Mouse (Mus musculus): ENCODE measurements around the gene Entpd3. TPM values are rescaled to one million over a fixed set of nuclear protein-coding genes. Genes with fewer than 3 reads are reported as not detected.
"Not testable (repeated sequence)": the region's sequence is repeated elsewhere in the genome, so short reads cannot be mapped to it uniquely, and the experiment has no call there.

Entpd3 gene
- polyA plus RNA-seq, 1 experiment from 2014 or later = 0.30 TPM

DNA sequence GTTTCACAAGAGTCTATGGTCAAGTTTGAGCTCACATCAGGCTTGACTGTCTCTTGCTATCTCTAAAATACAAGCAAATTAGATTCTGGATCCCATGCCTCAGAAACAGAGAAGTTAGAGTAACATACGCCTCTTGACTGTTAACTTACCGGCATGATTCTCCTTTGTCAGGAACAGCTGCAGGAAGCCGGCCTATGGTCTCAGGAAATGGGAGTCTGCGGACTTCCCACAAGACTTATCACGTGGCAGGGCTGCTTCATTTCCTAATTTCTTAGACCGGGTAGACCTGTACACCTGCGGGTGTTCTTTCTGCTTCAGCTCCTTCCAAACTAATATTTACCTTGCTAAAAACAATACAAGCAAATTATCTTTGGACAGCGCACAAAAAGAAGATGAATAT lies 22.9 kb upstream of the Entpd3 start:
- ATAC-seq = no peak
- H3K4me2 ChIP-seq = no peak overlapping the region
- WGBS = 94% methylated on average over 8 of the region's 8 CpGs
- H3K36me3 ChIP-seq (ENCODE audit: poor library complexity, severe bottlenecking) = no peaks in the 10 kb centered on the region
- H3K4me3 ChIP-seq = no peak overlapping the region
- no peaks in the 10 kb centered on the region for H3K4me1 ChIP-seq
- no peaks in the 10 kb centered on the region for H3K9me3 ChIP-seq (replicated peaks)
- no peak overlapping the region for H3K27ac ChIP-seq
- no peak overlapping the region for H3K9ac ChIP-seq
- no peaks in the 10 kb centered on the region for H3K27me3 ChIP-seq

DNA sequence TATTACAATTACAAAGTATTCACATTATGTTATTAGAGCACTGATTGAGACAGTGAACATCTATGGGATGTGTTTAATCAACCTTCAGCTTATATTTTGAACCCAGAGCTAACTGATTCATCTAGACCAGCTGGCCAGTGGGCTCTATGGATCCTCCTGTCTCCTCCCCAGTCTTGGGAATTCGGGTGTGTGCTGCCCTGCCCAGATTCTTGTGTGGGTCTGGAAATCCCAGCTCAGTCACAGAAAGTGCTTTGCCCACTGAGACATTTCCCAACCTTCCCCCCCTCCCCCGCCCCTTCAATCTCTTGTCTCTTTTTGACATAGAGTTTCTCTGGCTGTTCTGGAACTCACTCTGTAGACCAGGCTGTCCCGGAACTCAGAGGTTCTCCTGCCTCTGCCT lies 20.7 kb upstream of the Entpd3 start:
- no peak overlapping the region for H3K4me2 ChIP-seq
- H3K9me3 ChIP-seq (replicated peaks) = no peaks in the 10 kb centered on the region
- WGBS = 80% methylated on average over 3 of the region's 3 CpGs
- H3K27me3 ChIP-seq = no peaks in the 10 kb centered on the region
- H3K4me1 ChIP-seq = no peaks in the 10 kb centered on the region
- ATAC-seq = no peak
- no peaks in the 10 kb centered on the region for H3K36me3 ChIP-seq (ENCODE audit: poor library complexity, severe bottlenecking)
- no peak overlapping the region for H3K27ac ChIP-seq
- H3K9ac ChIP-seq = no peak overlapping the region
- H3K4me3 ChIP-seq = no peak overlapping the region

- Histone ChIP-seq H3K9ac (no peak overlapping the region), H3K27me3 (no peaks in the 10 kb centered on the region), H3K4me2 (no peak overlapping the region), H3K4me1 (no peaks in the 10 kb centered on the region), H3K27ac (no peak overlapping the region), H3K36me3 (ENCODE audit: poor library complexity, severe bottlenecking) (no peaks in the 10 kb centered on the region), H3K9me3 (replicated peaks) (no peaks in the 10 kb centered on the region), H3K4me3 (no peak overlapping the region)
- ATAC-seq = no peak
- WGBS = 67% methylated on average over 19 of the region's 19 CpGs
Measured at GRCm38 (mm10) chr9:120519469-120520125, 20.0 kb upstream of the Entpd3 start.

DNA sequence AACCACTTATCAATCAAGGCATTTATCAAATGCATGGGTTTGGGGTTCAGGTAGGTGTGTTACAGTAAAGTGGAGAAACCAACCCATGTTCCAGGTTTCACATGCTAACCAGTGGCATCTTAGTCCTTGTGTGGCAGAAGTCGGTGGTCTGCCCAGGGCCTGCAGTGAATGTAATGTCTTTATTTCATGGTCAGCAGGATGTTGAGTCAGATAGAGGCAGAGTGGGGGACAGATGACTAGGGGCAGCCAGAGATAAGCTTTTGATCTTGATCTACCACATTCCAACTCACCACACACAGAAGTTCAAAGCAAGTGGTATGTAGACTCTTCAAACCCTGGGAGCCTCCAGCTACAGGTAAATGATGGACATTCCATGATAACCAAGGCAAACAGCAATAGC lies 18.5 kb upstream of the Entpd3 start:
- no peaks in the 10 kb centered on the region for H3K27me3 ChIP-seq
- no peak for ATAC-seq
- 83% methylated on average over 1 of the region's 1 CpGs for WGBS

GRCm38 (mm10) chr9:120527270-120527669 lies 12.3 kb upstream of the Entpd3 start:
- Histone ChIP-seq H3K36me3 (ENCODE audit: poor library complexity, severe bottlenecking) (no peaks in the 10 kb centered on the region), H3K9me3 (replicated peaks) (no peaks in the 10 kb centered on the region), H3K4me1 (0 out of 2 replicates have a peak, but pooled peaks cover 7% of the 10 kb centered on the region), H3K27ac (no peak overlapping the region), H3K4me2 (no peak overlapping the region), H3K9ac (no peak overlapping the region), H3K27me3 (no peaks in the 10 kb centered on the region), H3K4me3 (no peak overlapping the region)
- no peak for ATAC-seq
- 23% methylated on average over 4 of the region's 4 CpGs for WGBS

More for the DNA sequence above, 18.5 kb upstream of the Entpd3 start:
- Histone ChIP-seq H3K9ac (no peak overlapping the region), H3K27ac (no peak overlapping the region), H3K4me2 (no peak overlapping the region), H3K36me3 (ENCODE audit: poor library complexity, severe bottlenecking) (no peaks in the 10 kb centered on the region), H3K9me3 (replicated peaks) (no peaks in the 10 kb centered on the region), H3K4me1 (no peaks in the 10 kb centered on the region), H3K4me3 (no peak overlapping the region)

GRCm38 (mm10) chr9:120527919-120528318 lies 11.7 kb upstream of the Entpd3 start:
- Histone ChIP-seq H3K4me2 (no peak overlapping the region), H3K9me3 (replicated peaks) (no peaks in the 10 kb centered on the region), H3K4me1 (0 out of 2 replicates have a peak, but pooled peaks cover 7% of the 10 kb centered on the region), H3K27ac (no peak overlapping the region), H3K36me3 (ENCODE audit: poor library complexity, severe bottlenecking) (no peaks in the 10 kb centered on the region), H3K27me3 (no peaks in the 10 kb centered on the region), H3K9ac (no peak overlapping the region), H3K4me3 (no peak overlapping the region)
- 91% methylated on average over 8 of the region's 8 CpGs for WGBS
- ATAC-seq = no peak

DNA sequence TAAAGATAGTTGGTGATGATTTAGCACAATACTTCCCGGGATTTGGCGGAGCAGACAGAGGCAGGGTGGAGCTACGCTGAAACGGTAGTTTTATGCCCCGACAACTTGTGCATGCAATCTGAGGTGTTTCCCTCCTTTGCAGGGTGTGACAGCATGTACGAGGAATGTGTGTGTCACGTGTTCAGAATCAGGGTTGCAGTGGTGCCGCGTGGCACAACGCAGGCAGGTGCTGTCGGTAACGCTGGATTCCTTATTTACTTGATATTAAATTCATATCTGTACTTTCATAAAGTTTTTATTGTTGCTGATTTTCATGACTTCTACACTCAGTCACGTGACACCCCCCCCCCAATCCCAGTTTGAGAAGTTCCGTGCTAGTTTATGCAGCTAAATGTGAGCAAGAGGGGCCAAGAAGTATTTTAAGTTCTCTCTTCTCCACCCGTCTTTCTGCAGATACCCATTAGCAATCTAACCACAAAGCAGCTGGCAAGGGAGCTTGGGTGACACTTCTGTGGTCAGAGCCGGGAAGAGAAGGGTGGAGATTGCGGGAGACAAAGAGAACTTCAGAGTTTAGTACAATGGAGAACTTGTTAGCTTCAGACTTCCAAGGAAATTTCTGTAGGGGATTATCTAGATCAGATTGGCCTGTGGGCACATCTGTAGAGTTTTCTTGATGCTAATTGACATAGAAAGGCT lies 10.7 kb upstream of the Entpd3 start:
- Histone ChIP-seq H3K9ac (no peak overlapping the region), H3K36me3 (ENCODE audit: poor library complexity, severe bottlenecking) (no peaks in the 10 kb centered on the region), H3K27me3 (no peaks in the 10 kb centered on the region), H3K9me3 (replicated peaks) (no peaks in the 10 kb centered on the region; the same call in 1 of the 2 replicates), H3K27ac (no peak overlapping the region), H3K4me2 (no peak overlapping the region), H3K4me3 (no peak overlapping the region), H3K4me1 (0 out of 2 replicates have a peak, but pooled peaks cover 7% of the 10 kb centered on the region)
- 86% methylated on average over 17 of the region's 17 CpGs for WGBS
- no peak for ATAC-seq

- no peak for ATAC-seq
- Histone ChIP-seq H3K4me3 (no peak overlapping the region), H3K9ac (no peak overlapping the region), H3K4me2 (no peak overlapping the region), H3K4me1 (0 out of 2 replicates have a peak, but pooled peaks cover 7% of the 10 kb centered on the region), H3K9me3 (replicated peaks) (no peaks in the 10 kb centered on the region; the same call in 1 of the 2 replicates), H3K27ac (no peak overlapping the region), H3K36me3 (ENCODE audit: poor library complexity, severe bottlenecking) (no peaks in the 10 kb centered on the region), H3K27me3 (no peaks in the 10 kb centered on the region)
- WGBS = 89% methylated on average over 5 of the region's 5 CpGs
Measured at GRCm38 (mm10) chr9:120530471-120530870, 9.1 kb upstream of the Entpd3 start.

- WGBS = 88% methylated on average over 6 of the region's 6 CpGs
- Histone ChIP-seq H3K27ac (no peak overlapping the region), H3K4me1 (0 out of 2 replicates have a peak, but pooled peaks cover 4% of the 10 kb centered on the region), H3K9me3 (replicated peaks) (no peaks in the 10 kb centered on the region; the same call in 1 of the 2 replicates), H3K27me3 (0 out of 2 replicates have a peak, but pooled peaks cover 1% of the 10 kb centered on the region), H3K4me2 (no peak overlapping the region), H3K9ac (no peak overlapping the region), H3K4me3 (no peak overlapping the region), H3K36me3 (ENCODE audit: poor library complexity, severe bottlenecking) (no peaks in the 10 kb centered on the region)
- no peak for ATAC-seq
Measured at GRCm38 (mm10) chr9:120532062-120532461, 7.6 kb upstream of the Entpd3 start.

DNA sequence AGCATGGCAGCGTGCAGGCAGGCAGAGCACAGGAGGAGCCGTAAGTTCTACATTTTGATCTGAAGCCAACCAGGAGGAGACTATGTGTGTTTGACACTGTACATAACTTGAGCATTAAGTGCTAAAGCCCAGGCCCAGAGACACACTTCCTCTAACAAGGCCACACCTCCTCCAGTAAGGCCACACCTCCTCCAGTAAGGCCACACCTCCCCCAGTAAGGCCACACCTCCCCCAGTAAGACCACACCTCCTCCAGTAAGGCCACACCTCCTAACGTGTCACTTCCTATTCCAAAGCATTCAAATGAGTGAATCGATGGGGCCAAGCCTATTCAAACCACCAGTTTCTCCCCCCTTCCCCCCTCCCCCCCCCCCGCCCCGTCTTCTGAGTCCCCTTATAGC lies 6.9 kb upstream of the Entpd3 start:
- Histone ChIP-seq H3K36me3 (ENCODE audit: poor library complexity, severe bottlenecking) (no peaks in the 10 kb centered on the region), H3K27ac (no peak overlapping the region), H3K4me3 (no peak overlapping the region), H3K4me1 (no peaks in the 10 kb centered on the region), H3K9me3 (replicated peaks) (no peaks in the 10 kb centered on the region; the same call in 1 of the 2 replicates), H3K9ac (no peak overlapping the region), H3K4me2 (no peak overlapping the region), H3K27me3 (0 out of 2 replicates have a peak, but pooled peaks cover 5% of the 10 kb centered on the region)
- ATAC-seq = no peak
- WGBS = 91% methylated on average over 6 of the region's 6 CpGs

DNA sequence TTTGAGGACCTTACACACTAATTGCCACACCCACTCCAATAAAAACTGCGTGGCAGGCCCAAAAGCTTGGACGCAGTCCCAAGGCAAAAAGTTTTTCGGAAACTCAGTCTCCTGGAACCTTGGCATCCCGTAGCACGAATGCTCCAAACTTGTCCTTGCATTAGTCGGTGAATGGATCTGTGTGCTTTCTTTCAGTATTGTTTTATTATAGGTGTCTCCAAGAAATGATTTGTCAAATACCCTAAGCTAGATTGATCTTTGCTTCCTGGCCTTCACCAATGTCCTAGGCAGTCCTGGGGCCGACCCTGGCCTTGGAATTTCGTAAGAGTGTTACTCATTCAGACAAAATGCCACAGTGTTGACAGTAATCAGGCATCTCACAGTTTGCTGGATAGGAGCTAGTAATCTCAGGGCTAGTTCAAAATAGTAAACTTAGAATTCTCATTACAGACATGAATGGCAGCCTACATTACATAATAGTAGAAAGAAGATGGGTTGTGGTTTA lies 6.1 kb upstream of the Entpd3 start:
- not testable (repeated sequence) for H3K4me3 ChIP-seq; H3K4me1 ChIP-seq; H3K27ac ChIP-seq; ATAC-seq; H3K36me3 ChIP-seq (ENCODE audit: poor library complexity, severe bottlenecking); H3K4me2 ChIP-seq; H3K9ac ChIP-seq; H3K27me3 ChIP-seq; H3K9me3 ChIP-seq (replicated peaks)
- 92% methylated on average over 8 of the region's 8 CpGs for WGBS

- 18% methylated on average over 2 of the region's 2 CpGs for WGBS
- Histone ChIP-seq H3K4me3 (no peak overlapping the region), H3K27ac (no peak overlapping the region), H3K4me2 (no peak overlapping the region), H3K9ac (no peak overlapping the region), H3K27me3 (peaks cover 37% of the 10 kb centered on the region), H3K4me1 (peaks cover 11% of the 10 kb centered on the region), H3K36me3 (ENCODE audit: poor library complexity, severe bottlenecking) (no peaks in the 10 kb centered on the region), H3K9me3 (replicated peaks) (no peaks in the 10 kb centered on the region)
- ATAC-seq = no peak
Measured at GRCm38 (mm10) chr9:120541411-120541810, 1.8 kb downstream of the Entpd3 start.
